Mouse (Mus musculus): ENCODE data around the gene Ccdc167.

- TF ChIP-seq POLR2A (IDR thresholded peaks at IDR 0.05; ENCODE audit: control insufficient read depth, low read depth, low read length) (no peak), CTCF (IDR thresholded peaks at IDR 0.05; ENCODE audit: control insufficient read depth, insufficient read depth, insufficient replicate concordance, low read depth, low read length) (no peak)
These were observed 13.8 kb upstream of the Ccdc167 start for GRCm38 (mm10) chr17:29730510-29731265.
